Mouse (Mus musculus): ENCODE data around the gene Lmnb2. TPM values are rescaled to one million over a fixed set of nuclear protein-coding genes. Genes with fewer than 3 reads are reported as not detected.

The Lmnb2 gene
- total RNA-seq, 2 experiments from 2014 or later: 24.0 to 28.1 TPM

- no peak for DNase-seq
These were observed 18.3 kb downstream of the Lmnb2 start for GRCm38 (mm10) chr10:80899591-80900317.

DNA sequence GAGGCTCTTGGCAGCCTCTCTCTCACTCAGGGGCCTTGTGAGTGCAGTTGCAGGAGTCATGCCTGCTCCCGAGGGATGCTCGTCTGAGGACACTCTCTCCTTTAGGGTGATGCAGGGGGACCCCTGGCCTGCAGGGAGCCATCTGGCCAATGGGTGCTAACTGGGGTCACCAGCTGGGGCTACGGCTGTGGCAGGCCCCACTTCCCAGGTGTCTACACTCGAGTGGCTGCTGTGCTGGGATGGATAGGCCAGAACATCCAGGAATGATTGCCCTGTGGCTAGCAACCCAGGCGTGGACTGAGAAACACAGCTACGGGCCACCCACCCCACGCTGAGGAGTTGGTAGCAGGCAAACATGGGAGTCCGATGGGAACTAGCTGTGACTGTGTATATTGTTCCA, 19.0 kb downstream of the Lmnb2 start:
- no peak for DNase-seq

- DNase-seq: no peak
These were observed 20.1 kb downstream of the Lmnb2 start for GRCm38 (mm10) chr10:80897861-80898510.

GRCm38 (mm10) chr10:80896581-80897485, 21.2 kb downstream of the Lmnb2 start:
- no peak for DNase-seq

DNA sequence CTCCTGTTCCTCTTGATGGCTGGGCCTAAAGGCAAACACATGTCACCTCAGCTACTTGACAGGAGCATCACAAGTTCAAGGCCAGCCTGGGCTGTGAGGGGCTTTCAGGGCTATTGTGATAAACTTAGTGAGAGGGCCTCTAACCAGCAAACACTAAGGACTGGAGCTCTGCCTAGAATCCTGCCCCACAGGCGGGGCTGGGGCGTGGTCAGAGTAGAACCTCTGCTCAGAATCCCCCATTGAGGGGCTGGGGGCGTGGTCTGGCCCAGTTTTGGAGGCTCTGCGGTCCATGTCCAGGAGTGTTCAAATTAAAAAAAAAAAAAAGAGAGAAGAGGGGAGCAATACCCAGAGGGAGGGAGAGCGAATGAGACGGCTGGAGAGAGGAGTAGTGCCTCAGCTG, 22.3 kb downstream of the Lmnb2 start:
- no peak for DNase-seq

GRCm38 (mm10) chr10:80895100-80895499, 22.9 kb downstream of the Lmnb2 start:
- no peak for DNase-seq

- peak; percentile 67 for DNase-seq
These were observed 30.9 kb downstream of the Lmnb2 start for GRCm38 (mm10) chr10:80887181-80887580.

GRCm38 (mm10) chr10:80881301-80881700, 36.7 kb downstream of the Lmnb2 start:
- peak; percentile 82 for DNase-seq

DNA sequence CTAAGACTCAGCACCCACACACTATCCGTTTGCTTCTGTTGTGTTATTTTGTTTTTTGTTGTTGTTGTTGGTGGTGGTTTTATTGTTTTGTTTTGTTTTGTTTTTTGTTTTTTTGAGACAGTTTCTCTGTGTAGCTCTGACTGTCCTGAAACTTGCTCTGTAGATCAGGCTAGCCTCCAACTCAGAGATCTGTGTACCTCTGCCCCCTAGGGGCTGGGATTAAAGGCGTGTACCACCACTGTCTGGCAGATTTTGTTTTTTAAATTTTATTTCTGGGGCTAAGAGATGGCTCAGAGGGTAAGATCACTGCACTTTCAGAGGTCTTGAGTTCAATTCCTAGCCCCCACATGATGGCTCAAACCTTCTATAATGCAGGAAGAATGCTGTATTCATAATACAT, 37.1 kb downstream of the Lmnb2 start:
- DNase-seq: no peak

DNA sequence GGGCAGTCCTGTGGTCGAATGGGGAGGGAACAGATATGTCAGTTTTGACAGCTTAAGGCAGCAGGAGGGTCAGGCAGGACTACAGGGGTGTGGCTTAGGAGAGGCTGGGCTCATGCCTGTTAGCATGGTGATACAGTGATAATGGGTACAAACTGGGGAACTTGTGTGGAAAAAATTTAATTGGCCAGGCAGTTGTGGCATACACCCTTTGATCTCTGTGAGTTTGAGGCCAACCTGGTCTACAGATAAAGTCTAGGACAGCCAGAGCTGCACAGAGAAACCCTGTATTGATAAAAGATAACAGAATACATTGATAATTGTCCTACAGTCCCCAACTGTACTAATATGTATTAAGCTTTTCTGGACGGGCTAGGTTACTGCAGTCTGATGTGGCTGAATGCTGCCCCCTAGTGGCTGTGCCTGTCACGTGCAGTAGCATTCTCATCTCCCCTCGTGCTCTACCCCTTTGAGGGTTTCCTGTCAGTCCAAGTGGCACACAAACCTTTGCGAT, 37.9 kb downstream of the Lmnb2 start:
- peak; percentile 77 for DNase-seq

DNA sequence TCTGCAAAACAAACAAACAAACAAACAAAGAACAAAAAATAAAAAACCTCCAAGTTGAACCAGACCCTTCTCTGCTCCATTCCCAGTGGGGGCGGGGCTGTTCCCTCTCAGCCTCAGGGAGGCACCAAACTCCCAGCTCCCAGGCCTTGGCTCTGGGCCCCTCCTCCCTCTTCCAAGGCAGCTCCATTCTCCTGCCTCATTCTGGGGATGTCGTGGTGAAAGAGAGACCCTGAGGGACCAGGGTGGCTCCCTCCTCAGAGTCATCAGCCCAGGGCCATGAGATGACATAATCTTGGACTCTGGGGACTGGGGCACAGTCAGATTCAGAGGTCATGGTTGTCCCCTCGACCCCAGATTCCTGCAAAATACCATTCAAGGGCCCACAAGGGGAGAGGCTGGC, 41.5 kb downstream of the Lmnb2 start:
- DNase-seq: no peak

DNA sequence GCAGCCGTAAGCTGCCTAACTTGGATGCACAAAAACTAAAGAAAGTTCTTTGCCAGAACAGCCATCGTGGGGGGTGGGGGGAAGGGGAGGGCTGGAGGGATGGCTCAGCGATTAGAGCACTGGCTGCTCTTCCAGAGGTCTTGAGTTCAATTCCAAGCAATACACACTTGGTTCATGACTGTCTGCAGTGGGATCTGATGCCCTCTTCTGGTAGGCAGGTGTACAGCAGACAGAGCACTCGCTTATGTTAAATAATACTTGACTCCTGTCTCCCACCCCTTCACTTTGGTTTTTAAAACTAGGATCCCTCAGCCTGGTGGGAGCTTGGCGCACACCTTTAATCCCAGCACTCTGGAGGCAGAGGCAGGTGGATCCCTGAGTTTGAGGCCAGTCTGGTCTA, 42.0 kb downstream of the Lmnb2 start:
- DNase-seq: peak; percentile 48

DNA sequence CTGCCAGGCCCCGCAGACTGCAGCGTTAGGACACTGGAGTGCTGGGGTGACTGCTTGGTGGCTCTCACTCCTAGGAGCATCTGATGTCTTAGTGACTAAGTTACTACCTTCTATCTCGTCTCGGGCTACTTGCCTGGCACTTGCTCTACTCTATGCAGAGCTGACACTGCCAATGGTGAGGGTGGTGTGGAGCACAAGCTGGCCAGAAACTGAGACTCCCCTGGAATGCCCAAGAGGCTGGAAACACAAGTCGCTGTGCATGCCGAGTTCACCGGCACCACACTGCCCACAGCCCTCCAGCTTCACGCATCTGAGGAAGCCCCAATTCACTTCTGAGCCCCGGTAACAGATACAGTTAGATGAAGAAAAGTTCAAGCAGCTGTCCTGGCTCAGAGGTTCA, 44.0 kb downstream of the Lmnb2 start:
- DNase-seq: no peak

DNA sequence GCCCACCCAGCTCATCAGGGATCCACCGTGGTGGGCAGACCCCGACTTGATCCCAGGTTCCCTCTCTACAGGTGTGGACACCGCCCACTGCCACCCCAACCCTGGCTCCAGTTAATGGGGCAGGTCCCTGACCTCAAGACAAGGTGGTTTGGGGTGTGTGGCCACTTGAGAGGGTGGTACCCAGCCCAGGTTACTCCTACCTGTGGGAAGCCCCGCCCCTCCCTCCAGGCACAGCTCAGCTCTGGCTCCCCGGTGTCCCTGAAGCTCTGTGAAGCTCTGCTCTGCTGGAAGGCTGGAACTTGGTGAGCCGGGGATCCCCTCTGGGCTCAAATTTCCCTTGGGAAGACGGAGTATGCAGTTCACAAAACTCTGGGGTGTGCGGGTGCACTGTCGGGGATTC, 46.5 kb downstream of the Lmnb2 start, which contains the start of gene Tmprss9:
Gene Tmprss9, plus strand, starts transcription at position 268 of the 400 bp plus-strand sequence.
- no peak for DNase-seq

GRCm38 (mm10) chr10:80870993-80871392, 47.1 kb downstream of the Lmnb2 start:
- DNase-seq: no peak

GRCm38 (mm10) chr10:80864446-80864845, 53.6 kb downstream of the Lmnb2 start:
- peak; percentile 51 for DNase-seq

GRCm38 (mm10) chr10:80862305-80862704, 55.7 kb downstream of the Lmnb2 start:
- DNase-seq: no peak

DNA sequence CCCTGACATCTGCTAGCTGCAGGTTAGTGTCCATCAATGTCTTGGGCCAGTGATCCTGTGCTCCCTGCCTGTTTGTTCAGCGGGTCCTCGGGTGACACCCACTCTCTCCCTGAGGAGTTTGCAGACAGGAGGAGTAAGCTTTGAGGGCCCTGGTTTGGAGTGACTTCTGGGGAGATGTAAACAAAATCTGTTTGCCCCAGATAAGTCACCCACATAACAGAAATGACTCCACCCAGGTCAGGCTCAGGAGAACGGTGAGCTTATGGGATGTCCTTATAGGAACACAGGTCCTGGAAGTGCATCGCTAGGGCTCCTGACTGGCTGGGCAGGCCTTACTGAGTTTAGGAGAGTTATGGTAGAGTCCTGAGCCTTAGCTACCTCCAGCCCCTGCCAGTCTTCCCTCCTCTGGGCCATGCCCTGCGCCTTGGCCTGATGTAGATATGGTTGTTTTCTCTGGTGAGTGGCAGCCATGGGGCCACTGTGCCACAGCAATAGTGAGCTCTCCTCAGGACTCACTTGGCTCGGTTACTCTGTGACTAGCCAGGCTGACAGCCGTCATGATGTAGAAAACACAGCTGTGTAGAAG, 59.6 kb downstream of the Lmnb2 start:
- no peak for DNase-seq

DNA sequence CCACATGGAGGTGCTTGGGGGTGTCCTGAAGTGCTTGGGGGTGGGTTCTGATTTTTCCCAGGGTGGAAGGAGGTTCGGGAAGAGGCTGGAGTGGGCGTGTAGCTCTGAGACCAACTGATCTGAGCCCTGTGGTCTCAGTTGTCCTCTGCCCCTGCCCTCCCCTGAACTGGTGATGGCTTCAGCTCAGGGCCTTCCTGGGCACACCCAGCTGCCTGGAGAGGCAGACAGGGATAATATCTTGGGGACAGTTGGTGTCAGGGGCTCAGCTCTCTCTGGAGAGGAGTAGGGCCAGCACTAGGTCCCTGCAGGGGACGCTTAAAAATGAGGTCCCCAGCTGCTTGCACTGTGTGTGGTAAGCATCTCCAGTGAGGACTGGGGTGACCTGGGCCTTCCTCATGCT, 60.2 kb downstream of the Lmnb2 start:
- DNase-seq: no peak

DNA sequence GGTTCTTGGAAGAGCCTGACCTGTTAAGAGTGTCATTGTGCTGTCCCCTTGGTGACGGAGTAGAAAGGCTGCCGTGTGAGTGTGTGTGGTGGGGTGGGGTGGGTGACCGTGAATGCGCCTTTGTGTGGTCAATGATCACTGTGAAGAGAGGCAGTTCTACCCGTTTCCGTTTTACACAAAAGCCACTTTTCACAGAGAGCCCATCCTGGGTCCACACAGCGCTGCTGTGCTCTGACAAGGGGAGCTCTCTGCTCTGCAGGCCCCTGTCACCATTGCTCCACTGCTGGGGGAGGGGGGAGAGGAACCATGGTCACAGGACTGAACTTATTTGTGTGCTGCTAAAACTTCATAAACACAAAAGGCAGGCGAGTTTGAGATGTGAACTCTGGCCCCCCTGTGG, 60.7 kb downstream of the Lmnb2 start:
- DNase-seq: no peak

GRCm38 (mm10) chr10:80856908-80857307, 61.1 kb downstream of the Lmnb2 start:
- DNase-seq: no peak

DNA sequence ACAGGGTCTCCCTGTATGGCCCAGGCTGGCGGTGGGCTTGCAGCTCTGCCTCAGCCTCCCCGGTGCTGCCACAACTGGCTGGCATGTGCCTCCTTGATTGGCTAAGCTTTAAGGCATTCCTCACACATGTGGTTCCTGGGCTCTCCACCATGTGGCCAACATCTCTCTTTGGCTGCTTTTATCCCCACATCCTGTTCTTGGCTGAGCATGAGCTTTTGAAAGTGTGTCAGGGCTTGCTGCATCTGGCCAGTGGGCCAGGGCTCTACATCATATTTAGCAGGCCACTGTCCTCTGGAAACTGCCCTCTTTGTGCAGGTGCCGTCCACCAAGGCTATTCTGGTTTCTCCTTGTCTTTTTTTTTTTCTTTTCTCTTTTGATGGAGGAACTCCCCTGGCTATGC, 61.8 kb downstream of the Lmnb2 start:
- no peak for DNase-seq

All from gastrocnemius, postnatal 10 days (tissue).